Mouse (Mus musculus) layer of hippocampus, adult 9-11 months (tissue): ENCODE data around the gene Aplp1.

Experiments
- DNase-seq: peaks from one replicate; pipeline ENCODE4 v3.0.0; 2022

Gene Aplp1

DNA sequence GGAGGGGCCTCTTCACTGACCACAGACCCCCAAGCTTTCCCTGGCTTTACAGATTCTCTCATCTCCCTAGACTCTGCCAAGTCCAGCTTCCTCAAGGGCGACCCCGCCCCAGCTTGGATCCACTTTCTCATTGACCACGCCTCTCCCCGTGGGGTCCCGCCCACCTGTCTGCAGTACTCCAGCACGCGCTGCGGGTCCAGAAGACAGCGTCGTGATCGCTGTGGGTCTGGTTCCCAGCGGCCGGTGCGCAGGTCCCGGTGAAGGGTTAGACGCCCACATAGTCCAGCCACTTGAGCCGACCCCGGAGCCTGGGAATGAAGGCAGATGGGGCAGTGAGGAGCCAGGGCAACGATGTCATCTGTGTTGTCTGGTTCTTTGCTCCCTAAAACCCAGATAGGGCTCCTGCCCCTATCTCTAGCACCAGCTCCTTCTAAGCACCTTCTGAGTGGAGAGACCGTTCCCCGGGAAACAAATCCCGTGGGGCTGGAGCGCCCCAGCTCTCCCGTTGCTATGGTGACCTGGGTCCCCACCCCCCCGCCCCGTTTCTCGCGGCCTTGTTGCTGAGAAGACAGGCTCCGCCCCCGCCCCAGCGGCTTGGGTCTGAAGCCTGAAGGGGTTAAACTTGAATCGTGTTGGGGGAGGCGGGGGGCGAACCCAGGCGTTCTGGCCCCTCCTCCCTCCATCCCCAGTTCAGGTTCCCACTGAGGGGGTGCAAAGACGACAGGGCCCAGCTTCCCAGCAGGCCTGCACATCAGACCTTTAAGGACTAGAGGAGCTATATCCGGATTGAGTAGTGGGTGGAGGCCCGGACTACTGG, 973 bp downstream of the Aplp1 start:
- peak; percentile 89 for DNase-seq

DNA sequence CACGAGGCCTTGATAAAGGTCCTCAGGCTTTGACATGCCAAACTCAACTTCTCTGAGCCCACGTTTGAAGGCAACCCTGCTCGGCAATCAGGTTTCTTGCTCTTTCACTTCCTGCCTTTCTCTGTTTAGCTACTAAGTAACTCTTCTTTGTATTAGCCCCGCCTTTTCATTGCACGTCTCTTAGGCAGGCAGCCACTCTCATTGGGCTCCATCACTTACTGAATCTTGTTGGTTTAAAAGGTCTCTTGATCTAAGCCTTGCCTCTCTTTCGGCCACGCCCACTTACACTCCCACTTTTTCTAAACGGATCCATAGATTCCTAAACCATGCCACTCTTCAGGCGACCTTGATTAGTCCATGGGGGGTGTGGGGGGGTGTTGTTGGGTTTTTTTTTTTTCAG, 1.6 kb downstream of the Aplp1 start:
- no peak for DNase-seq

DNA sequence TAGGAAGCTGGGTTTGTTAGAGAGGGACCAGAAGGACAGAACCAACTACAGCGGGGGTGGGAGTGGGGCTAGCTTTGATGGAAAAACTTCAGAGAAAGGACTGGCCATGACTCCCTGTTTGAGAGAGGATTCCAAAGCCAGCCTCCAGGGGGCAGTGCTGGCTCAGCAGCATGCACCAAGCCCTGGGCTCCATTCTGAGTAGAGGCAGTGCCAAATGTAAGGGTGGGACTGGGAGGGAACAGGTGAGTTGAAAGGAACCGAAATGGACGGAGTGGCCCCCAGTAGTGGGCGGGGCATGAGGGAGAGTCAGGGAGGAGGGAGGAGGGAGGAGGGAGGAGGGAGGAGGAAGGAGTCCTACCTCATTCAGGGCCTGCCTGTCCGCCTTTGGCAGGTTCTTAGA, 4.6 kb downstream of the Aplp1 start:
- no peak for DNase-seq

DNA sequence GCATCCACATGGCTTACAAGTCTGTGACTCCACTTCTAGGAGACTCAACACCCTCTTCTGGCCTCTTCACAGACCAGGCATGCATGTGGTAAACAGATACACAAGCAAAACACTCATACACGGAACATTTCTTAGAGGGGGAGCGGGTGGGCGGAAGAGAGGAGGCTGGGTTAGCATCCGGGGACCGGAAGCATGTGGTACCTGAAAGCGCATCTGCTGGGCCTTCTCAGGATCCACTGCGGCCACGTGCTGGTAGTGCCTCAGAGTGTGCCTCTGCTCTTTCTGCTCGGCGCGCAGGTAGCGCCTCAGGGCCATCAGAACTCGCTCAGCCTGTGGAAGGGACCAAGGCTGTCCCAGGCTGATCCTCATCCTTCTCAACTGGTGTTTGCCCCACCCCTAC, 5.6 kb downstream of the Aplp1 start:
- DNase-seq, result no peak

DNA sequence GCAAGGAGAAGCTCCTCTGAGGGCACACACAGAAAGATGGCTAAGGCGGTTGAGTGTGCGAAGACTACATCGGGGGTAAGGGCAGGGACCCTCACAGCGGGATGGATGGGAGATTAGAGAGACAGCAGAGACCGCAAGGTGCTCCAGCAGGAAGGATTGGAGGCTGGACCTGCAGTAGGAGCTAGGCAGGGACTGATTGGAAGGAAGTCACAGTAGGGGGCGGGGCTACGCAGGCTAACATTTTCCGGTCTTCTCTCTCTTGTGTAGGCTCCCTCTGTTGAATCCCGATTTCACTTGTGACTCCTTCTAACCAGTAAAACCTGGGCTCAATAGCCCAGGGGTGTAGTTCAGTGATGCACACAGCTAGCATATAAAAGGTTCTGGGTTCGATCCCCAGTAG, 8.5 kb downstream of the Aplp1 start:
- no peak for DNase-seq

DNA sequence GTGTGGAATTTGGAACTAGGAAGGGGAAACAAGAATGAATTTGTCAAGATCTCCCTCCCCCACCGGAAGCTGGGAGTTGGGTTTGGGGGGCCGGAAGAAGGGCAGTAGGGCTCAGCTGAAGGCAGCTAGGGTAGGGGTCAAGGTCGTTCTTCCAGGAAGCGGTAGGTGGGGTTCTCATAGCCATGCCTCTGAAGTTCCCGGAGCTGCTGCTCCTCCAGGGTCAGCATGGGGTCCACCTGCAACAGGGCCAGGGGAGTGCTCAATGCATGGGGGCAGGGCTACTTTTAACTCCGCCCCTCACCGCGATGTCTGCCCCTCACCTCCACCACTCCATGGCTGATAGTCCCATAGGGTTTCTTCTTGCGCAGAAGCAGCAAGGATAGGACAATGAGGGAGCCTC, 10.2 kb downstream of the Aplp1 start:
- no peak for DNase-seq

DNA sequence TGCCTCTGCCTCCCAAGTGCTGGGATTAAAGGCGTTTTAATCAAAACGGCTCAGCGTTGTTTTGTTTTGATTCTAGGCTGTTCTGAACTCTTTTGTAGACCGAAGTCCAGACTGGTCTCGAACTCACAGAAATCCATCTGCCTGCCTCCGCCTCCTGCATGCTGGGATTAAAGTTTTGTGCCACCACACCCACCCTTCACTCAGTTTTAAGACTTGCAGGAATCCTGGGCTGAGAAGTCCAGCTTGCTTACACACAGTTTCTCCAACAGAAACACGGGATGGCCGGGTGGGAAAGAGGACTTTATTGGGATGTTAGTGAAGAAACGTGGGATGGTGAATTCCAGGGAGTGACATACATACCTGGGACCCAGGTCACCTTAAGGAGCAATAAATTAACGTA, 10.6 kb downstream of the Aplp1 start:
- no peak for DNase-seq

DNA sequence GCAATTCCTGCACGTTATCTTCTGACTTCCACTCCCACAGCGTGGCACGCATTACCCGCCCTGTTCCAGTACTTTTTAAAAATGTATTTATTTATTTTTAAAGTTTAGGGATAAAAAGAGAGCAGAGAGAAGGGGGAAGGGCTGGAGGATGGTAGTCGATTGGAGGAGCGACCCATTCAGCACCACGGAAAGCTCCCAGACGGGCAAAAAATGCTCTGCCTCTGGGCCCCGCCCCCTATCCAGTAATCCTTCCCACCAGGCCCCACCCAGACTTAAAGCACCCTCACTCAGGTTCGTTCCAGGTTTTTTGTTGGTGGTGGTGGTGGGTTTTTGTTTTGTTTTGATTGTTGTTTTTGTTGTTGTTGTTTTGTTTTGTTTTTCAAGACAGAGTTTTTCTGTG, 11.1 kb downstream of the Aplp1 start:
- no peak for DNase-seq

DNA sequence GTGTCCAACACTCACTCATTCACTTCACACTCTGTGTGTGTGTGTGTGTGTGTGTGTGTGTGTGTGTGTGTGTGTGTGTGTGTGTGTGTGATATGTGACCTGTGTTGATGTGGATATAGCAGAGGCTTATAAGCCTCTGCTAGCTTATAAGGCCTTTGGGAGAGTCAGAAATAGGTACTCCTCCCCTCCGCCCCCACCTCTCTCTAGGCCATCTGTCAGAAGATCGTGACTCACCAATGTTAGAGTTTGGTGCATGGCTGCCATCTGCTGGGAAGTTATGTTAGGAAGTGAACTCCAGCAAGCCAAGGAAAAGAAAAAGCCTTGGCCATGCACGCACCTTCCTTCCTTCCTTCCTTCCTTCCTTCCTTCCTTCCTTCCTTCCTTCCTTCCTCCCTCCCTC, 13.5 kb downstream of the Aplp1 start:
- peak; percentile 92 for DNase-seq

DNA sequence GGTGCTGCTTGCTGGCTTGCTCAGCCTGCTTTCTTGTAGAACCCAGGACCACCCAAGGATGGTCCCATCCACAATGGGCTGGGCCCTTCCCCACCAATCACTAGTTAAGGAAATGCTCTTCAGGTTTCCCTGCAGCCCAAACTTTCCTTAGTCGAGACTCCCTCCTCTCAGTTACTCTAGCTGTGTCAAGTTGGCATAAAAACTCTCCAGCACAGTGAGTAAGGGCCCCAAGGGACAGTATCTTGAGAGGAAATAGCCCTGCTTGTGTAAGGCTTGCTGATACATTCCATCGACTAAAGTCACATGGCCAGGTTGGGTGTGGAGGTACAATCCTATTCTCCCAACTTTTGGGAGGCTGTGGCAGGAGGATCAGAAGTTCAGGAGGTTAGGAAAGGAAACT, 15.1 kb downstream of the Aplp1 start:
- no peak for DNase-seq

DNA sequence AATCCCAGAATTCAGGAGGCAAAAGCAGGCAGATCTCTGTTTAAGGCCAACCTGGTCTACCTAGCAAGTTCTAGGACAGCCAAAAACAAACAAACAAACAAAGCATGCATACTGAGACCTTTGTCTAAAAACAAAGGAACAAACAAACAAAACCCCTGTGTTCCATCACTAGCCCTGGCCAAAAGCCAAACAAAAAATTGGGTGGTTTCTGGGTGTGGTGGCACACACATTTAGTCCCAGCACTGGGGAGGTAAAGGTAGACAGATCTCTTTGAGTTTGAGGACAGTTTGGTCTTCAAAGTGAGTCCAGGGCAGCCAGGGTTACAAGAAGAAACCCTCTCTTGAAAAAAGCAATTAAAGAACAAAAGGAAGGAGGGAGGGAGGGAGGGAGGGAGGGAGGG, 16.0 kb downstream of the Aplp1 start:
- DNase-seq, result no peak

DNA sequence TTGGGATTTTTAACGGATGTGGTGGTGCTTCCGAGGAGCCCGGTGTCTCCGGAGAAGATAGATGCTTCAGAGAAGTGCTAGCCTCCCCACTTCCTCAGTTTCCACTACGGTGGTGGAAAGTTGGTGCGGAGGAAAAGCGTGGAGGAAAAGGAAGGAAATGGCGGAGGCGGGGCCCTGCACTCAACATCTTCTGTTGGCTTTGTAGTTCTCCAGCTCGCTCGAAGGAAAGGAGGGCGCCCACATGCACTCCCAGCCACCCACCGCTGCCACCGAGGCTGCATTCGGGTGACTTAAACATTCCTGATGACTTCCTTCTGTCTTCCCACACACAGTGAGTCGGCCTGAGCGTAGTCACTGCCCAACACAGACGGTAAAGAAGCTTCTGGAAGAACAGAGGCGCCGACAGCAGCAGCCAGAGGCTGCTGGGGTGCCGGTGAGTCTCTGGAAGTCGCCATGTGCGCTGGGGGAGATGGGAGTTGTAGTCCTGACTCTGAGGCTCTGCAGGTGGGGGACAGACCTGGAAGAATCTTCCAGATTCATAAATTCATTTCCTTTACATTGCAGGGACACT, 22.2 kb downstream of the Aplp1 start:
- peak; percentile 68 for DNase-seq

DNA sequence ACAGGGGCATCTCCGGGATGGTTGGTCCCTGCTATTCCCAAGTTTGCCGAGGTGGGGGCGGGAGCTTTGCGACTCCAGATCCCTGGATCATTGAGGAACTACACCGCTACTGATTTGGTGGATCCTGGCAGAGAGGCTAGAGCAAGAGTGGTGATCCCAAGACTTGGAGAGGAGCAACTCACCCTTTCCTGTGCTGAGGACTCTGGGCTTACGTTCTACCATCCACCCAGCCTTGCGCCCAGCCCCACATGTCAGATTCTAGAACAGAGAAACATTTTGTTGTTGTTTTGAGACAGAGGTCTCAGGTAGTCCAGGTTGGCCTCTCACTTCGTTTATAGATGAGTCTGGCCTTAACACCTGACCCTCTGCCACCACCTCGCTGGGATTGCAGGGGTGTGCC, 22.8 kb downstream of the Aplp1 start:
- no peak for DNase-seq

DNA sequence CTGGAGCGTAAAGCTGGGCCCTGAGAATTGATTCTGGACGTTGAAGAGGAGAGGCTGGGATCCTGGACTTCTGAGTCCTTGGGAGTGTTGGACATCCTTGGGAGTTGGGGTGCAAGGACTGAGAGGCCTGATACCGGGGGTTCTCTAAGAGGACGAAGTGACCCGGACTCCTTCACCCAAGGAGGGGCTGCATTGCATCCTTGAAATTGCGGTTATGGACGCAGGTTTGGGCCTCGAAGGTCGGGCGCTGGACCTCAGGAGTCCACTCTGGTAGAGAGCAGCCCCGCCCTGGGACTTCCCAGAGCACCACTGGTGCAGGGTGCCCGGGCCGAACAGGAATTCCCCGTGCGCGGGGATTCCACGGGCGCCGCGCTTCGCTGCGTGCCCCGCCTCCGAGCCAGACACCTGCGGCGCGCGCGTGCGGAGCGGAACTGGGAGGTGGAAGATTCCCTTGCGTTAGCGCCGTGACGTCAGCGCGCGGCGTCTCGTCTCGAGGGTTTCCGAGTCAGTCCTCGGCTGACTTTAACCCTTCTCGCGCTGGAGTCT, 23.4 kb downstream of the Aplp1 start:
- DNase-seq, result peak; percentile 93

DNA sequence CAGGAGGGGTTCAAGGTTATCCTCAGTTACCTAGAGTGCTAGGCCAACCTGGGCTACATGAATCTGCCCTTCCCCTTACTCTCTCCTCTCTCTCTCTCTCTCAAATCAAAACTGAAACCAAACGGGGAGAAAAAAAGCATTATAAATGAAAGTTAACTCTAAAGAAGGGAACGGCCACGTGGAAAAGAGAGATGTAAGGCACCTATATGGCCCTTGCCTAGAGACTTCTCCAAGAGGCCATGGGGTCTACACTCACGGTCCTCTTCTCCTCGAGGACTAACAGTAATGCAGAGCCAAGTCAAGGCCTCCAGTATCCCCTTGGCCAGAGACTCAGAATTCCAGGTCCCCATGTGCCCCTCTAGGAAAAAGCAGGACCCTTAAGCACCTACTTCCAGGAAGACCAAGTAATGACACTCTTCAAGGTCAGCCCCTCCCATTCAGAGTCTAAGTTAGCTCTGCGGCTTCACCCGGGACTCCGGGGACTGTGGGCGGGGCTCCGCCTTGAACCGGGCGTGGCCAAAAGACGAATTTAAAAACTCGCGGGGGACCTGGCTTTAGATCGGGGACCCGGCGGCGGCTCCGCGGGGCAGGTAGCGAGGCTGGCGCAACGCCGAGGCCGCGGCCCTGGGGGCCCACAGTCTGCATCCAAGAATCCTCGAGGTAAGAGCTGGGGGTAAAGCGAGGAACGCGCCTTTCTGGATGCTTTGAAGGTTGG, 24.0 kb downstream of the Aplp1 start, which contains the start of gene Nfkbid:
Gene Nfkbid, plus strand, starts transcription at position 558 of the 715 bp plus-strand sequence.
- peak; percentile 61 for DNase-seq

DNA sequence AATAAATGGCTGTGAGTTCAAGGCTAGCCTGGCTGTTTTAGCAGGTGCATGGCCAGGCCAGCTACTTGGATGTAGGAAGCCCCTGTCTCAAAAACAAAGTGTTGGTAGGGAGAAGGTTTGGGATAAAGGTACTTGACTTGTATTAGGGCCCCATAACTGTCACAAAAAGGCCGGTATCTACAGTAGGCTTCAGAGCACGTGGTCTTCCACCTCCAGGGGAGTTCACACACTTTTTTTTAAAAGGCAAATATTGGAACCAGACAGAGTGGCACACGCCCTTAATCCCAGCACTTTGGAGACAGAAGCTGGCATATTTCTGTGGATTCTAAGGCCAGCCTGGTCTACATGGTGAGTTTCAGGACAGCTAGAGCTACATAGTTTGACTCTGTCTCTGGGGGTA, 24.7 kb downstream of the Aplp1 start:
- no peak for DNase-seq

DNA sequence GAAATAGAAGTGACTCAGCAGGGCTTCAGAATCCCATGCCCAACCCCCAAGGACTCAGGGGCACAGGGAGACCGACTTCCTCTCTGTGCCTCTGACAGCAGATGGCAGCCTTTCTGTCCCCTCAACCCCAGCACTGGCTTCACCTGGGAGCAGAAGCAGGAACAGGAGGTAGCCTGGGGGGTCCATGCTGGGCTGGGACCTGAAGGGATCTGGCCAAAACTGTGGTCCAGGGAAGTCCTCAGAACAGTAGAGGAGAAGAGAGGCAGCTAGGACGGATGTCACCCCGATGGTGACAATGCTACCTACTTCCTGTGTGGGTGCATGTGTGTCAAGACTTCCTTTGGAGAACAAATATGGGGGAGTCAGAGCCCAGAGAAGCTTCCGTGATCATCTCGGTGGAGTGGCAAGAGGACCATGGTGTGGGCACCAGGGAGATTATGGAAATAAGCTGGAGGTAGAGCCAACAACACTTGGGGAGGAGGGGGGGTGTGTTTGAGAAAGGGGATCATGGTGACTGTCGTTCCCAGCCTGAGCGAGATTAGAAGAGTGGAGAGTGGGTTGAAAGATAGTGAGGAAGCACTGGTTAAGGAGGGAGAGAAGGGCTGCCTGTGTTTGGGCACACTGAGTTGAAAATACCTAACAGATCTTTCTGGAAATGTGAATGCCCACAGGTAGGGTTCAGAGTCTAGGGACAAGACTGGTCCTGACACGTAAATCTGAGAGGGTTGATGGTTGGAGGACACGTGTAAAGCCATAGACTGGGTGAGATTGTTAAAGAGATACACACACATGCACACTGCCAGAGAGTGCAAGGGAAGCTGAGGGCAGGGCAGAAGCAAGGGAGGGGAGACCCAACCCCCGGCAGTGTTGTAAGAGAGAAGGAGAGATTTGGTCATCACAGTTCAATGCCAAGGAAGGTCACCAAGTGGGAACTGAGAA, 25.5 kb downstream of the Aplp1 start, which contains the start of gene Hcst:
Gene Hcst, minus strand, starts transcription at position 294 of the 939 bp plus-strand sequence.
- no peak for DNase-seq

DNA sequence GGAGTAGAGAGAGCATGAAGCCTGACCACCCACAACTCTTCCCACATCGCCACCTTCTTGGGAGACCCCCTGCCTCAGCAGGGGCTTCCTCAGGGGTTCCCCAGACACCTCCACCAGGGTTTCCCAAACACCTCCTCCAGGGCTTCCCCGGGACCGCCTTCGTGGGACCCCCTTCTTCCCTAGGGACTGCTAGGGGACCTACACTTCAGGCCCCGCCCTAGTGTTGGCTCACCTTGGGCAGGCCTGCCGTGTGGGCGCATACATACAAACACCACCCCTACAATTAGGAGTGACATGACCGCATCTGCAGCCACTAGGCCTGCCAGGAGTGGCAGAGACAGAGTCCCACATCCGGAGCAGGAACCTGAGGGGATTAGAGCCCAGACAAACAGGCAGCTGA, 27.5 kb downstream of the Aplp1 start:
- DNase-seq, result no peak

DNA sequence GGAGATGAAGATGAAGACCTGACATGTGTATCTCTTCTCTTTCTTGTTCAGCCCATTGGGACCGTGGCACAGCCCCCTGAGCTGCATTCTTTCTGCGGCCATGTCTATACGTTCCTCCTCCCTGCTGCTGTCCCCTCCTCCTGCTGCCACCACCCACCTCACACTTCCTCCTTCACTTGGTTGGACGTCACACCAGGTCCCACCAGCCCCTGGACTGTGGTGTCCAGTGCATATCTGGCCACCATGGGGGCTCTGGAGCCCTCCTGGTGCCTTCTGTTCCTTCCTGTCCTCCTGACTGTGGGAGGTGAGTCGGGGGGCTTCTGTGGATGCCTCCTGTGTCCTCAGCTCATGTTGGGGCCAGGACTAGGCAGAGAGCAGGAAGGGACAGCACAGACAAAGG, 31.7 kb downstream of the Aplp1 start, which contains the start of gene Tyrobp:
Gene Tyrobp, plus strand, starts transcription at position 165 of the 400 bp plus-strand sequence.
- DNase-seq, result peak; percentile 77

DNA sequence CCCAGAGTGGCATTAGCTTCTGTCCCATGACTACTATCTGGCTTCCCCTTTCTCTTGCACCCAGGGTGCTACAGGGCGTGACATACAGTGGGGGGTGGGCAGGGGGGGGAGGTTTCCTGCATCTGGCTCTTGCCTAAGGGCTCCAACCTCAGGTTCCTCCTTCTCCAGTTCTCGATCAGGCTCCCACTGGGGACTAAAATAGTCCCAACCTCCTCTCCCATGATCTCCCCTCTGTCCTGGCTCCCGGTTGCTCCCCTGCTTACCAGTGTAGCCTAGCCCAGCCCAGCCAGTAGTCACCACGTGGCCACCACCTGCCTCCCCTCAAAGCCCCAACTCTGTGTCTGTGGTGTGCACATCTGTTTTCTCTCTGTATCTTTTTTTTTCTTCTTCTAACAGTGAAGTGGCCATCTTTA, 32.6 kb downstream of the Aplp1 start:
- peak; percentile 84 for DNase-seq

DNA sequence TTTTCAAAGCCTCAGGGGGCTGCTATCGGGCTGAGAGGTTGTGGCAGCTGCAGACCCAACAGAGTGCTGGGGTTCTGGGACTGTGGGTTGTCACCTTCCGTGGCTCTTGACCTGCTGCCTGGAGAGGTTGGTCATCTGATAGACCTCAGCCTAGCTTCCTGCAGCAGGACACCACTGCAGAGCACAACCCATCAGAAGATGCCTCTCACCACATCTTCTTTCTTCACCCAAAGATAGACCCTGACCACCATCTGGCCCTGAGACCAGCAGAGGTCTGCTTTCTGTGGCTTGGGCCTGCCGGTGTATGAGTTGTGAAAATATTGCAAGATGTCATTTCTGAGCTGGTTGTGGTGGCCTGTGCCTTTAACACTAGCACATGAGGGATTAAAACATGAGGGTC, 34.3 kb downstream of the Aplp1 start:
- no peak for DNase-seq

DNA sequence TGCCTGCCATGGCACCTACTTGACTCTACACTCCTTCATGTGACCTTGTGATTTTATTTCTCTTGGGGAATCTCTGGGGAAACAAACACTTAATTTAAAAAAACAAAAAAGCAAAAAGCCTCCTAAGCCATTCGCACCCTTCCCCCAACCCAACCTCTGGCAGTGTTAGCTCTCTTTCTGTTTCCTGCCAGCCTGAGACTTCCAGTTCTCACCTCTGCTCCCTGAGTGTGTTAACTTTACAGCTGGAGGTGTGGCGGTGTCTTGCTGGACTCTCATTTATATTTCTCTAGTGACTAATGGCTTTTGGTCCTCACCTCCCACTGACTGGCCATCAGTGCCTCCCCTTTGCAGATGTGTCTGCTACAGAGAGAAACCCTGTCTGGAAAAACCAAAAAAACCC, 35.5 kb downstream of the Aplp1 start:
- no peak for DNase-seq
